Mouse (Mus musculus): Measurements from ENCODE around the gene Zfp36l1.
A peak's percentile ranks its signal among the peaks of the same experiment; 100 is the strongest.

The Zfp36l1 gene

DNA sequence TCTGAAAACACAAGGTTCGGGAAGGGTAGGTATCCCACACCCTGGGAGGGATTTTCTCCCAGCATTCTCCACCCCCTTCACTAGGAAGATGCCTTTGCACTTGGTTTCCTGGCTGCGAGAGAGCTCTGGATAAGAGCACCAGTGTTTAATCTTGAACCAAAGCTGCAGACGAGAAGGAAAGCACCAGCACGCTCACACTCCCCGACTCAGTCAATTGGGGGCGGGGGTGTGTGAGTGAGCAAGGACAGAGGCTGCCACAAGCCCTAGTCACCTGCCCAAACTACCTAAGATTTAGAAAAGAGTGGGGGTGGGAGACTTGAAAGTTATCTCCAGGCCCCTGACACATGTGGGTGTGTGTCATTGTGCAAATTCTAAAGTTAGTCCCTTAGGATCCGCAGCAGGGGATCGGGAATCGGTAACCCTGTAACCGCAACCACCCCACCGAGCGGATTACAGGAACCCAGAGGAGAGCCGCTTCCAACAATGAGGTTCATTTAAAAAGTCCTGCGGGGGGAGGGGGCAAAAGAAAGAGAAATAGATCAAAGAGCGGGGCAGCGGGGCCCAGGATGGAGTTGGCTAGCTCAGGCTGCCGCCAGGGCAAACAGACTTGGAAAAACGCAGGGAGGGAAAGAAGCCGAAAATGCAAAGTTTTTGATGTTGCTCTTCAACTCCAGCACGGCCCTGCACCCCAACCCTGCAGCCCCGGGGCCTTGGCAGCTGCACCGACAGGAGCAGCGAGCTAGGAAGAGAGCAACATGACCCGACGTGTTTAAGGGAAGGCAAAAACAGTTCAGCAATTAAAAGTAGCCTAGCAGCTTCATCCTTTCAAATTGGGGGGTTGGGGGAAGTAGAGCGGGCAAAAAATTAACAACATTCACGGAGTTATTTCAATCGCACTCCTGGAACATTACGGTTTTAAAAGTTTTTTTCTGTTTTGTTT is 1.4 kb downstream of the Zfp36l1 start:
- no peak for ATAC-seq (ENCODE audit: insufficient number of reproducible peaks, low FRiP score, low TSS enrichment)

GRCm38 (mm10) chr12:80110546-80110870 is 2.3 kb downstream of the Zfp36l1 start:
- ATAC-seq (ENCODE audit: insufficient number of reproducible peaks, low FRiP score, low TSS enrichment), result no peak

DNA sequence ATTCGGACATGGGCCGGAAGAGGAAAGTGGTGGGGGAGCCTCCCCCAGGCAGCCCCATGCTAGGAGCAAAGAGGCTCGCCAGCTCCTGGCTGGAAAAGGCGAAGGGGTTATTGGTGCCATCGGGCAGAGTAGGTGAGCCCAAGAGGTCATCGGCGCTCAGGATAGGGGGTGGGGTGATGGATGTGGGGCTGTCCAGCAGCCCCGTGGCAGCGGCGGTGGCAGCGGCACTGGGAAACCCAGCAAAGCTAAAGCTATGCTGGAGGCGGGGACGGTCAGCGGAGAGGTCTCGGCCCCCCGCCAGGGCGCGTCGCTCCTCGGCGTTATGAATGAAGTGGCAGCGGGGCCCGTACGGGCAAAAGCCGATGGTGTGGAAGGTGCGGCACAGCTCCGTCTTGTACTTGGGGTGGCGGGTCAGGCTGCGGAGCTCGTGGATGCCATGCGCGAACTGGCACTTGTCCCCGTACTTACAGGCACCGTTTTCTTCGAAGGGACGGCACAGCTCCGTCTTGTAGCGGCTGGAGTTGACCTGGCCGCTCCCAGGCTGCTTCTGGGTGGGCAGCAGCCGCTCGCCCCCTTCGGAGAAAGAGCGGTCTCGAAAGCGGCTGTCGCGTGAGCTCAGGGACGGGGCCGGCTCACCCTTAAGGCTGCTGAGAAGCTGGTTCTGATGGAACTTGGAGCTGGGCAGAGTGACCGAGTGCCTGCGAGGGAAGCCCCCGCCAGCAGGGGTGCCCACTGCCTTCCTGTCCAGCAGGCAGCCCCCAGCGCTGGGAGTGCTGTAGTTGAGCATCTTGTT is 2.9 kb downstream of the Zfp36l1 start:
- no peak for ATAC-seq (ENCODE audit: insufficient number of reproducible peaks, low FRiP score, low TSS enrichment)

GRCm38 (mm10) chr12:80108896-80109668 is 3.7 kb downstream of the Zfp36l1 start:
- 0 out of 2 replicates have a peak, but pooled peaks have one; percentile 17 for ATAC-seq (ENCODE audit: insufficient number of reproducible peaks, low FRiP score, low TSS enrichment)

DNA sequence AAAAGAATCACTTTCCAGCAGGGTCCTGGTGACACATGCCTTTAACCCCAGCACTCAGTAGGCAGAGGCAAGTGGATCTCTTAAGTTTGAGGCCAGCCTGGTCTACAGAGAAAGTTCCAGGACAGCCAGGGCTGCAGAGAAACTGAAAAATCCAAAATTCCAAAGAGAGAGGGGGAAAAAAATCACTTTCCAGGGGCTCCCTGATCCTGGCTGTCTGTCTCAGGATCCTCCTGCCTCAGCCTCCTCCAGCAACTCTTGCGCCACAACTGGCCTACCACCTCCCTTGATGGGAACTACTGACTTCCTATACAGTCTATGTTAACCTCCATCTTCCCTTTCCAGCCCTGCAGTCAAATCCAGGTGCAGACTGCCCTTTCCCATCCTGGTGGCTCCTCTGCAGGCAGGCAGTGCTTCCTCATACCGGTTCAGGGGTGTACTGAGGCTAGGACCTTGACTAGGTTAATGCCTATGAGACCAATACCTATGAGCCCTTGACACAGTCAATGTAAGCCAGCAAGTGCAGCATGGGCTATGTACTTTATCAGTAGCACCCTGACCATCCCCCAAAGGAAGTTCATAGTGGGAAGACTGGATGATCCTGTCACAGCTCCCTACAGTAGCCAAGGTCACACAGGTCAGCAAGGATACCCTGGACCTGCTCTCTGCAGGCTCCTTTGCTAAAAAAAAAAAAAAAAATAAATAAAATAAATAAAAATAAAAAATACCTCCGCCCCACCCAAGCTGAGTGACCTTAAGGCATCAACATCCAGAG is 5.7 kb downstream of the Zfp36l1 start:
- no peak for ATAC-seq (ENCODE audit: insufficient number of reproducible peaks, low FRiP score, low TSS enrichment)

GRCm38 (mm10) chr12:80106138-80106895 is 6.5 kb downstream of the Zfp36l1 start:
- ATAC-seq (ENCODE audit: insufficient number of reproducible peaks, low FRiP score, low TSS enrichment), result no peak

DNA sequence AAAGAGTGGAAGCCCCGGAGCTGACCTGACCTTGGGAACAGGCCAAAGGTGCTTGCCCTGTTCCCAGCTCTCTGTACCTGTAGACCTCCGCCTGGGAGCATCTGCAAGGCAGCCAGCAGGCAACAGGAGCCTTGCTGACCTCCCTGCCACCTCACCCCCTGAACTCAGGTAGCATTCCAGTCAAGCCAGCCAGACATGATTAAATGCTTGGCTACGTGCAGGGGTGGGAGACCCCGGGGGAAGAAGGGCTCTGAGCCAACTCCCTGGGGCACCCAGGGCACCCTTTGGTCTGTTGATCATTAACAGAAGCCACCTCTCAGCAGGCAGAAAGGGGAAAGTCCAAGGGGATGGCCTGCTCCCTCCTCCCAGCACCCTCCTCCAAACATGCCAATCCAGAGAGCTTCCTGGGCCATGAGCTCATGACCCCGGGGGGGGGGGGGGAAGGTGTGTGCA is 9.3 kb downstream of the Zfp36l1 start:
- ATAC-seq (ENCODE audit: insufficient number of reproducible peaks, low FRiP score, low TSS enrichment), result no peak

- no peak for ATAC-seq (ENCODE audit: insufficient number of reproducible peaks, low FRiP score, low TSS enrichment)
These were observed 9.7 kb downstream of the Zfp36l1 start for GRCm38 (mm10) chr12:80103089-80103488.

GRCm38 (mm10) chr12:80098825-80099224 is 14.0 kb downstream of the Zfp36l1 start:
- ATAC-seq (ENCODE audit: insufficient number of reproducible peaks, low FRiP score, low TSS enrichment), result no peak

GRCm38 (mm10) chr12:80096734-80097133 is 16.1 kb downstream of the Zfp36l1 start:
- no peak for ATAC-seq (ENCODE audit: insufficient number of reproducible peaks, low FRiP score, low TSS enrichment)

GRCm38 (mm10) chr12:80092787-80093186 is 20.0 kb downstream of the Zfp36l1 start:
- no peak for ATAC-seq (ENCODE audit: insufficient number of reproducible peaks, low FRiP score, low TSS enrichment)

GRCm38 (mm10) chr12:80091080-80091479 is 21.7 kb downstream of the Zfp36l1 start:
- no peak for ATAC-seq (ENCODE audit: insufficient number of reproducible peaks, low FRiP score, low TSS enrichment)

DNA sequence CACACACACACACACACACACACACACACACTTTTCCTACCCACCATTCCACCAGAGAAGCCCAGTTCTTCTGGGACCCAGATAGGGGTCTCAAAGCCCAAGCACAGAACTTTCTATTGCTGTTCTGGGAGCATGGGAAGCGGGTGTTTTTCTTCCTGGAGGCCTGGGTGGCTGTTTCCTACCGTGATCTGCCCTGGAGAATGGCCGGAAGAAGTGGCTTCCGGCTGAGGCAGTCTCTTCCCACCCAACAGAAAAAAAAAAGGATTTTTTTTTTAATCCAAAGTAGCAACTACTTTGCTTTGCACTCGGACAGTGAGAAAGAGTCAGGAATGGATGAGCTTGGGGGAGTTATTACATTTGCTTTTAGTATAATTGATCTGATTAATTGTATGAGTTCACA is 22.3 kb downstream of the Zfp36l1 start:
- no peak for ATAC-seq (ENCODE audit: insufficient number of reproducible peaks, low FRiP score, low TSS enrichment)

GRCm38 (mm10) chr12:80088143-80088542 is 24.7 kb downstream of the Zfp36l1 start:
- no peak for ATAC-seq (ENCODE audit: insufficient number of reproducible peaks, low FRiP score, low TSS enrichment)

DNA sequence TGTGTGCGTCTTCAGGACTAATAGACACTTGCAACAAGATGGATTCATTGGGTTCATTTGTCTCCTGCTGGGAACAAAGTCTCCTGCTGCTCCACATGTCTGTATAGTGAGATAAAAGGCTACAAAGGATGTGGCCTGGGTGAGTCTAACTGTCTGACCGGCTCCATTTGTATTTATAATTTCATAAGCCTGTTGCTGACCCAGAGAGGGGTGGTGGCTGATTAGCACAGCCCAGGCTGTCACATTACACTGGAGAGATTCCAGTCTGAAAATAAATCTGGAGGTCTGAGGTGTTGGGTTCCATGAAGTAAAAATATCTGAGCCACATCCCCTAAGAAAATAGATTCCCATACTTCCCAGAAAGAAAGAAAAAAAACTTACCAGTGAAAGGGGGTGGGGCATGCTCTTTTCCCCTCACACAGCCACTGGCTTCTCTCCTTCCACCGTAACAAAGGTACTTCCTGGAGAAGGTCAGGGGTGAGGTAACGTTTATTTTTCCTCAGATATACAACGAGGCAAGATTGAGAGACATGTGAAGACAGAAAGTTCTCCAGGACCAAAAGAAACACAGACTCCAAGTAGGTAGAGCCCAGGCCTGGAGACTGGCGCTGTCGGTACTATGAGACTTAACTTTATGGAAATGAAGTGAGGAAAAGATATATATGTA is 28.2 kb downstream of the Zfp36l1 start:
- no peak for ATAC-seq (ENCODE audit: insufficient number of reproducible peaks, low FRiP score, low TSS enrichment)

DNA sequence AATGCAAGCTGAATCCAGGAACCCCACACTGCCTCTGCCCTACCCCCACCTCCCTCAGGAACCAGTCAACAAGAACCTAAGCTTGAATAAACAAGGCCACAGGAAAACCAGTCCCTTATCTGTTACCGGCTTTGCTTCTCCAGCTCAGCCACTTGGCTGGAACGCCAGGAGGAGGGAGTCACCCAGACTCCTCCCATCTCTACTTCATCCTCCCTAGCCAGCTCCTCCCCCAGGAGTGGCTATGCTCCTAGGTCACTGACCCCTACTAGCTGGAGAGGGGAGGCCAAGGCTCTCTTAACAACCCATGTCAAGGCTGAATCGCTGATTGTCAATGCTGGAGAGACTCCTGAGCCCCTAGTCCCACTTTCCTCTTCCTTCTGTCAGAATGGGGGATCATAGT is 28.9 kb downstream of the Zfp36l1 start:
- no peak for ATAC-seq (ENCODE audit: insufficient number of reproducible peaks, low FRiP score, low TSS enrichment)

- ATAC-seq (ENCODE audit: insufficient number of reproducible peaks, low FRiP score, low TSS enrichment), result no peak
These were observed 29.5 kb downstream of the Zfp36l1 start for GRCm38 (mm10) chr12:80083133-80083821.

GRCm38 (mm10) chr12:80082730-80083129 is 30.1 kb downstream of the Zfp36l1 start:
- ATAC-seq (ENCODE audit: insufficient number of reproducible peaks, low FRiP score, low TSS enrichment), result no peak

Data from cerebellum, adult (tissue).